Mouse (Mus musculus) hindbrain, postnatal 0 days (tissue): ENCODE measurements around the gene 1700069L16Rik. TPM values are rescaled to one million over a fixed set of nuclear protein-coding genes. Genes with fewer than 3 reads are reported as not detected.

Experiments used
- ATAC-seq: fragments of 200-750 bp; cut with Nextera tagmentation; 2 replicates; pipeline ENCODE4 v1.8.0; 2017; ENCODE audit warnings: mild to moderate bottlenecking, moderate TSS enrichment, moderate library complexity
- DNase-seq: peaks from one replicate; pipeline ENCODE4 v3.0.0-alpha.2; 2015; ENCODE audit warnings: low spot score
- H3K27ac ChIP-seq: fragments of 300-500 bp; sonication (generic); 2 replicates; pipeline ENCODE4 v1.5.1; 2014; ENCODE audit warnings: mild to moderate bottlenecking
- H3K27me3 ChIP-seq: fragments of 300-500 bp; sonication (generic); 2 replicates; pipeline ENCODE4 v1.6.1; 2014; ENCODE audit warnings: low read length, mixed read lengths; ENCODE audit not compliant: insufficient read depth
- H3K36me3 ChIP-seq: fragments of 300-500 bp; sonication (generic); 2 replicates; pipeline ENCODE4 v1.6.1; 2014; ENCODE audit warnings: low read length, mixed read lengths; ENCODE audit not compliant: insufficient read depth
- H3K4me1 ChIP-seq: fragments of 300-500 bp; sonication (generic); 2 replicates; pipeline ENCODE4 v1.6.1; 2014; ENCODE audit warnings: antibody characterized with exemption, low read length, mixed read lengths; ENCODE audit not compliant: insufficient read depth
- H3K4me2 ChIP-seq: fragments of 300-500 bp; sonication (generic); 2 replicates; pipeline ENCODE4 v1.6.1; 2014; ENCODE audit warnings: low read depth, mild to moderate bottlenecking, low read length, moderate library complexity, mixed read lengths
- H3K4me3 ChIP-seq: fragments of 300-500 bp; sonication (generic); 2 replicates; pipeline ENCODE4 v1.5.1; 2014; ENCODE audit warnings: low read length
- H3K9ac ChIP-seq: fragments of 300-500 bp; sonication (generic); replicated peaks from 2 replicates; pipeline ENCODE4 v1.6.1; 2014; ENCODE audit warnings: mild to moderate bottlenecking, low read length, moderate library complexity, mixed read lengths
- H3K9me3 ChIP-seq: fragments of 300-500 bp; sonication (generic); 2 replicates; pipeline ENCODE4 v1.6.1; 2016; ENCODE audit warnings: low read length, mixed read lengths
- CTCF ChIP-seq: IDR thresholded peaks from 2 replicates; pipeline ENCODE4 v1.5.1; 2016; ENCODE audit warnings: antibody characterized with exemption, control low read depth, low read depth
- WGBS: fragments of 180-500 bp; shearing (Covaris S2); extraction: QIAGEN DNeasy Blood & Tissue Kit; methylation state at CpG from one replicate; pipeline ENCODE4 v1.1.7; 2014; 5-methylcytosine and 5-hydroxymethylcytosine counted together
- polyA plus RNA-seq: library from polyadenylated mRNA; unstranded; fragments of >200 nt; fragmentation: Nextera tagmentation; extraction: Ambion mirVana; gene quantifications from 2 replicates; pipeline ENCODE4 v1.2.1, GENCODE M21; 2015
- total RNA-seq: library from RNA; depleted of rRNA; stranded (reverse); fragments of >200 nt; gene quantifications from 2 replicates; pipeline ENCODE4 v1.2.3, GENCODE M21; 2014; rRNA removed

1700069L16Rik gene
- total RNA-seq (not detected in 2 replicates), polyA plus RNA-seq (not detected in 2 replicates)

DNA sequence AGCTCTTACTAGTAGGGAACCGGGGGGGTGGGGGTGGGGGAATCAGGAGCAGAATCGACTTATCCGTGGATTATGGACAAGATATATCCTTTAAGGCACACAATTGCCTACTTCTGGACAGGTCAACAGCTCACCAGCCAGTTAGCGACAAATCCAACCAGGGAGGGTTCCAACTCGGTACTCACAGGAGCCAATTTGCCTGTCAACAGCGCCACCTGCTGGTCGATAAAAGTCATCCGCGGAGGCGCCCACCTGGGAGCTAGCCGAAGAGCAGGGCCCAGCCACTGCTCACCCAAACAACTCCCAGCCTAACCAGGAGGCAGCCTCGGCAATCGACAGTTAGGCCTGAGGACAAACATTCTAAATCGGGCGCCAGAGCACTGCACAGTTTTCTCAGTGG is at the start of gene 1700069L16Rik:
1700069L16Rik (minus strand) TSS at position 327 of the 400 bp plus-strand sequence.
- Histone ChIP-seq H3K4me3 (no peak within 1 kb of the TSS), H3K27me3 (no peaks in the 10 kb centered on the region), H3K36me3 (no peaks in the 10 kb centered on the region), H3K4me1 (peaks cover 4% of the 10 kb centered on the region; the same call in 1 of the 2 replicates), H3K9ac (no peak within 1 kb of the TSS), H3K27ac (peak within 1 kb of the TSS; percentile 69), H3K9me3 (no peaks in the 10 kb centered on the region), H3K4me2 (no peak within 1 kb of the TSS)
- 4% methylated on average over 15 of the region's 15 CpGs for WGBS
- peak; percentile 71 for ATAC-seq
- DNase-seq, result peak; percentile 94
- TF ChIP-seq CTCF, result peak; percentile 95

DNA sequence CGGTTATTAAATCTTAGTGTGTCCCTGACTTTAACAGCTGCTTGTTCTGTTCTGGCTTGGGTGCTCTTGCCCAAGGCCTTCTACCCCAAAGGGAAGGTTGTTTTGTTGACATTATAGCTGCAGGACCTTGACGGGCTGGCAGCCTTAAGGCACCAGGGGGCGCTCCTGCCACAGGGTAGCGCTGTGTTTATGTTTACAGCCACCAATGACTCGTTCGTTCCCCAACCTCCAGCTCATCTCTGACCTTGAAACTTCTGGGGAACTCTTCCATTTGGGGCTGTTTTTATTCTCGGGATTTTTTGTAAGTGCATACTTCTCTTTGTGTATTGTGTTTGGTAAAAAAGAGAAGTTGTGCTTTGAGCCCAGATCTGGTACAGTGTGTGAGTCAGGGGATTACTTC is 49.1 kb upstream of the 1700069L16Rik start:
- Histone ChIP-seq H3K36me3 (peaks cover 24% of the 10 kb centered on the region), H3K27me3 (no peaks in the 10 kb centered on the region), H3K27ac (no peak overlapping the region), H3K4me3 (peak overlapping the region; percentile 80), H3K9ac (peak overlapping the region; percentile 50; the same call in 1 of the 2 replicates), H3K4me1 (peaks cover 12% of the 10 kb centered on the region), H3K9me3 (no peaks in the 10 kb centered on the region), H3K4me2 (peak overlapping the region; percentile 94)
- 4% methylated on average over 7 of the region's 7 CpGs for WGBS
- ATAC-seq (no peak), DNase-seq (peak; percentile 85)
- TF ChIP-seq CTCF, result peak; percentile 92

- H3K9me3 ChIP-seq, result no peaks in the 10 kb centered on the region
- no peak for TF ChIP-seq CTCF
- H3K4me2 ChIP-seq, result peak overlapping the region; percentile 94
- 1% methylated on average over 27 of the region's 38 CpGs for WGBS
- peak overlapping the region; percentile 80 for H3K4me3 ChIP-seq
- H3K9ac ChIP-seq, result peak overlapping the region; percentile 50
- ATAC-seq, result peak; percentile 41
- H3K36me3 ChIP-seq, result peaks cover 24% of the 10 kb centered on the region
- no peaks in the 10 kb centered on the region for H3K27me3 ChIP-seq
- DNase-seq, result no peak
- peaks cover 12% of the 10 kb centered on the region for H3K4me1 ChIP-seq
- H3K27ac ChIP-seq, result peak overlapping the region; percentile 95
Observed at GRCm38 (mm10) chr5:113772905-113773519, 48.4 kb upstream of the 1700069L16Rik start.

DNA sequence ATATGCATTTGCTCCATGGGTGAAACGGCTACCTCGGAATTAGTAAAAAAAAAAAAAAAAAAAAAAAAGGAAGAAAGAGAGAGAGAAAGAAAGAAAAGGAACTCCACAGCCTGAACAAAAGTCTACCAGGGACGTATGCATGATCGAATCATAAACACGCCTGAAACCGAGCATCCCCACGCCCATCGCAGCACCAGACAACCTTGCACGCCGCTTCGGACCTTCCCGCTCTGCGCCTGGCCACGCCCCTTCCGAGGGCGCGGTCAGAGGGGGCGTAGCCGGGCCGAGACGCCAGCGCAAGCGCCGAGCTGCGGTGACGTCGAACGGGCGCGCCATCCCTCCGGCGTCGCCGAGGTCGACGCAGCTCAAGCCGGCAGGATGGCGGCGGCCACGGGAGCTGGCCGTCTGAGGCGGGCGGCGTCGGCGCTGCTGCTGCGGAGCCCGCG is 47.9 kb upstream of the 1700069L16Rik start, which contains the start of the genes Sart3 and Iscu:
Sart3 (minus strand) TSS at position 61 of the 446 bp plus-strand sequence.
Iscu (plus strand) TSS at position 299 of the 446 bp plus-strand sequence.
- H3K4me2 ChIP-seq, result peak within 1 kb of the TSS; percentile 94
- H3K9me3 ChIP-seq, result no peaks in the 10 kb centered on the region
- ATAC-seq (peak; percentile 86), DNase-seq (peak; percentile 98)
- no peaks in the 10 kb centered on the region for H3K27me3 ChIP-seq
- peaks cover 24% of the 10 kb centered on the region for H3K36me3 ChIP-seq
- WGBS, result under 1% methylated on average over 49 of the region's 49 CpGs
- TF ChIP-seq CTCF, result no peak
- H3K9ac ChIP-seq, result peak within 1 kb of the TSS; percentile 85
- H3K4me1 ChIP-seq, result peaks cover 12% of the 10 kb centered on the region
- H3K4me3 ChIP-seq, result peak within 1 kb of the TSS; percentile 80
- H3K27ac ChIP-seq, result peak within 1 kb of the TSS; percentile 95

- under 1% methylated on average over 85 of the region's 97 CpGs for WGBS
- Histone ChIP-seq H3K4me3 (peak overlapping the region; percentile 80), H3K4me2 (peak overlapping the region; percentile 94), H3K4me1 (peaks cover 12% of the 10 kb centered on the region), H3K9me3 (no peaks in the 10 kb centered on the region), H3K27me3 (no peaks in the 10 kb centered on the region), H3K27ac (peak overlapping the region; percentile 95), H3K36me3 (peaks cover 21% of the 10 kb centered on the region), H3K9ac (peak overlapping the region; percentile 85)
- 0 out of 2 replicates have a peak, but pooled peaks have one; percentile 1 for TF ChIP-seq CTCF
- peak; percentile 94 for DNase-seq
- peak; percentile 86 for ATAC-seq
Observed at GRCm38 (mm10) chr5:113771213-113772162, 46.9 kb upstream of the 1700069L16Rik start.

DNA sequence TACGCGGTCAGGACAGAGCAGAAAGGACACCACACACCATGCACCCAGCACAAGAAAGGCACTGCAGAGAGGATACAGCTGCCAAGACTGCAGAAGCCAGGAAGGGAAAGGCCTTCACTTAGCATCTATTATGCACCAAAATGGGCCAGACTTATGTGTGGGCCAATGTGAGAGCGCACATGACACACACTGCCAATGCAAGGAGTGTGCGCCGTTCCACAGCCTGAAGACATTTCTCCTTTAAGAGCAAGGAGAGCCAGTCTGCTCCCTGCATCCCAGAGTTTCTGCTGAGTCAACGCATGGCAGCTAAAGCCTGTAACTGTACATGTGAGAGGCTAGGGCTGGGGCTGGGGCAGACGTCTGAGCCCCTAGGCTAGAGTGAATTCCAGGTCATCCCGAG is 44.2 kb upstream of the 1700069L16Rik start:
- Histone ChIP-seq H3K27me3 (no peaks in the 10 kb centered on the region), H3K9me3 (no peaks in the 10 kb centered on the region), H3K4me3 (no peak overlapping the region), H3K9ac (no peak overlapping the region), H3K27ac (no peak overlapping the region), H3K36me3 (peaks cover 14% of the 10 kb centered on the region; the same call in 1 of the 2 replicates), H3K4me2 (no peak overlapping the region), H3K4me1 (peaks cover 12% of the 10 kb centered on the region)
- ATAC-seq (no peak), DNase-seq (no peak)
- no peak for TF ChIP-seq CTCF
- 93% methylated on average over 8 of the region's 8 CpGs for WGBS
